Mouse (Mus musculus) spleen, adult 2 months (tissue): ENCODE data around the gene Zbed4.

Experiments
- CTCF ChIP-seq: fragments of 200-500 bp; IDR thresholded peaks from 2 replicates; pipeline ENCODE4 v1.5.1; 2011; ENCODE audit warnings: mild to moderate bottlenecking, inconsistent platforms; ENCODE audit not compliant: insufficient read depth, insufficient read length, insufficient replicate concordance; ENCODE audit errors: extremely low read depth
- POLR2A ChIP-seq: fragments of 200-500 bp; IDR thresholded peaks from 2 replicates; pipeline ENCODE4 v1.6.1; 2011; ENCODE audit warnings: low read depth, low read length, inconsistent platforms

DNA sequence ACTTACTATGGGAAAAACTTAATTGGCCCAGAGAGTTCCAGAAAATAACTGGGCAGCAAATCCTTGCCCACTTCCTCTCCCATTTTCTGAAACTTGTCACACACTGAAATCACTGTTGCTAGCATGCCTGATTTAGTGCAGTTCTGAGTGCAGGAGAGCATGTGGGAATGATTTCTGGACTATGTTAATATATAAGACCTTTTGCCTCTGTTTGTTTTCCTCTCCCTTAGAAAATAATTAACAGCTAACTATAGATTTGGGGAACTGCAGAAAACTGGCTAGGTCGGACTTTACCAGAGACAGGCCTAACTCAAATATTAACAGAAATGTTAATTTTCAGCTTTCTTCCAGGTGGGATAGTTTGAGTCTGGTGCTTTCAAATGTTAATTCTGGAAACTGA lies 17.1 kb downstream of the Zbed4 start:
- no peak for TF ChIP-seq POLR2A
- TF ChIP-seq CTCF, result no peak
